Mouse (Mus musculus) small intestine, adult 2 months (tissue): ENCODE measurements around the gene Prmt7. TPM values are rescaled to one million over a fixed set of nuclear protein-coding genes. Genes with fewer than 3 reads are reported as not detected.

Source experiments
- H3K27ac ChIP-seq: fragments of 200-500 bp; 2 replicates; pipeline ENCODE4 v1.5.1; 2012; ENCODE audit warnings: low read depth, low read length, control low read depth, inconsistent platforms; ENCODE audit not compliant: insufficient read depth
- H3K27me3 ChIP-seq: fragments of 200-500 bp; 2 replicates; pipeline ENCODE4 v1.6.1; 2012; ENCODE audit warnings: mild to moderate bottlenecking, moderate library complexity, low read length, inconsistent platforms; ENCODE audit not compliant: control insufficient read depth, insufficient read depth
- H3K36me3 ChIP-seq: fragments of 200-500 bp; 2 replicates; pipeline ENCODE4 v1.6.1; 2012; ENCODE audit warnings: mild to moderate bottlenecking, low read length, control low read depth, inconsistent platforms; ENCODE audit not compliant: control insufficient read depth, insufficient read depth
- H3K4me1 ChIP-seq: fragments of 200-500 bp; 2 replicates; pipeline ENCODE4 v1.6.1; 2012; ENCODE audit warnings: low read length, inconsistent platforms, mixed read lengths; ENCODE audit not compliant: control insufficient read depth, insufficient read depth, insufficient read length
- H3K4me3 ChIP-seq: fragments of 200-500 bp; 2 replicates; pipeline ENCODE4 v1.5.1; 2012; ENCODE audit warnings: low read depth, mild to moderate bottlenecking, control low read depth, inconsistent platforms, low read length, moderate library complexity
- CTCF ChIP-seq: fragments of 200-500 bp; IDR thresholded peaks from 2 replicates; pipeline ENCODE4 v1.5.1; 2012; ENCODE audit warnings: low read depth, mild to moderate bottlenecking, control low read depth, inconsistent platforms, low read length, moderate library complexity, mixed read lengths; ENCODE audit not compliant: insufficient replicate concordance, insufficient read length; ENCODE audit errors: extremely low read depth
- POLR2A ChIP-seq: fragments of 200-500 bp; IDR thresholded peaks from 2 replicates; pipeline ENCODE4 v1.6.1; 2012; ENCODE audit warnings: low read depth, mild to moderate bottlenecking, control low read depth, inconsistent platforms, low read length, moderate library complexity
- WGBS: fragments of 180-500 bp; shearing (Covaris S2); methylation state at CpG from one replicate; pipeline ENCODE4 v1.1.7; 2018; 5-methylcytosine and 5-hydroxymethylcytosine counted together
- polyA plus RNA-seq: library from polyadenylated mRNA; depleted of rRNA; stranded (reverse); fragments of >200 nt; gene quantifications from 2 replicates; pipeline ENCODE4 v1.2.3, GENCODE M21; 2012

Prmt7 gene
- polyA plus RNA-seq, 1 experiment = 11.9 TPM

- TF ChIP-seq CTCF = no peak
- TF ChIP-seq POLR2A = no peak
- WGBS = 12% methylated on average over 2 of the region's 2 CpGs
- no peaks in the 10 kb centered on the region for H3K36me3 ChIP-seq
- H3K27me3 ChIP-seq = no peaks in the 10 kb centered on the region
- H3K4me3 ChIP-seq = no peak overlapping the region
- H3K27ac ChIP-seq = peak overlapping the region; percentile 91
- peaks cover 15% of the 10 kb centered on the region for H3K4me1 ChIP-seq
Measured at GRCm38 (mm10) chr8:106287445-106287844, 76.7 kb downstream of the Prmt7 start.

GRCm38 (mm10) chr8:106288732-106289131, 78.0 kb downstream of the Prmt7 start:
- TF ChIP-seq POLR2A (no peak), CTCF (no peak)
- 5% methylated on average over 3 of the region's 3 CpGs for WGBS
- Histone ChIP-seq H3K27me3 (no peaks in the 10 kb centered on the region), H3K36me3 (no peaks in the 10 kb centered on the region), H3K4me1 (peaks cover 15% of the 10 kb centered on the region), H3K27ac (peak overlapping the region; percentile 52), H3K4me3 (no peak overlapping the region)

DNA sequence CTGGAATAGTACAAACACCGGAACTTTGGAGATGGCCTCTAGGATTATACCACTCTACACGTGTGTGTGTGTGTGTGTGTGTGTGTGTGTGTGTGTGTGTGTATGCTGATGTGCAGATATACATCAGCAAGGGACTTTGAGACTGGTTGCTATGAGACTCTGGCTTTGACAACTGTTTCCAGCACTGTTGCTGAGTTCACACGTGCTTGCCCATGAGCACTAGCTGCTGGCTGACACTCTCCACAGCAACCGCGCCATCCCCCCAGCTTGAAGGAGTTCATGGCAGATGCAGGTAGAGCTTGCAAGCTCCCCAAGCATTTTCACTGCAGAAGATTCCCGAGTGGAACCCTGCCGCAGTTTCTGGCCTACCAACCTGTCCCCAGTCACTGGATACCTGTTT, 78.7 kb downstream of the Prmt7 start:
- TF ChIP-seq POLR2A (no peak), CTCF (no peak)
- 43% methylated on average over 7 of the region's 7 CpGs for WGBS

DNA sequence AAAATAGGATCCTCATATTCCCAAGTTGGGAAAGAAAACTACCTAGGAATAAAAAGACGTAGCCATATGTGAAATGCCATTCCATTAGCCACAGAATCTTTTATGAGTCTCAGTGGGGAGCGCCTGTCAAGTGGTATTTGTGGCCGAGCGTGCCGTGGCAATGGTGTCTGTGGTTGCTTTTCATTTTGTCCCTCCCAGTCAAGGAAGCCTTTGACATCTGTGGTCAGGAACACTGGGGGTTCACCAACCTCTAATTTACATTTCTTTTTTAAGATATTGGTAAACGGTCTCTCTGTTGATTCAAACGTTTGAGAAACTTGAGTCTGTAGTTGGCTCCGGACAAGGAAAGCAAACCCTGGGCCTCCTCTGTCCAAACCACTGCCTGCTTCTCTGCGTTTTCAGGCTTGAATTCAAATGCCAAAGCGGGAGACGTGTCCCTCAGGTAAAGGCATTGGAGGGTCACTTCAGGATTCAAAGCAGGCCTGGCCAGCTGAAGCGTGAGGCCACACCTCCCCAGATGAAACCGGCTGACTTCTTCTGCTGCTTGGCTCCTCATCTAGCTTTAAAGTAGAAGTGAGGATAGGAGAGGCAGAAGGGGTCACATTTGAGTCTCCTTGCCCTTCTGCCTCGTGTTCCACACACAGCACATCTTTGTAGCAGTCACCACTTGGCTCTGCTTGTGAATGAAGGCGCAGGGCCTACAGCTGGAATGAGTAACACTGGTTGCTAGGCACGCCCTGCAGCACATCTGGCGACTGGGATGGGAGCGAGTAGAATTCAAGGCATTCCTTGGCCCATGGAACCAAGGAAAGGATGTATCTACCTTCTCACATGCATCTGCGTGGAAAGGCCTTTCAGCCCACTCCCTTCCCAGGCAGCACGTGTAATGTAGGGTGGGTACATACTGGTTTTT, 82.0 kb downstream of the Prmt7 start:
- Histone ChIP-seq H3K4me1 (peaks cover 15% of the 10 kb centered on the region), H3K4me3 (no peak overlapping the region), H3K36me3 (no peaks in the 10 kb centered on the region), H3K27me3 (no peaks in the 10 kb centered on the region), H3K27ac (no peak overlapping the region)
- TF ChIP-seq POLR2A = no peak
- no peak for TF ChIP-seq CTCF
- WGBS = 79% methylated on average over 20 of the region's 20 CpGs

More for the DNA sequence above, 78.7 kb downstream of the Prmt7 start:
- no peak overlapping the region for H3K4me3 ChIP-seq
- peak overlapping the region; percentile 52; the same call in 1 of the 2 replicates for H3K27ac ChIP-seq
- no peaks in the 10 kb centered on the region for H3K27me3 ChIP-seq
- no peaks in the 10 kb centered on the region for H3K36me3 ChIP-seq
- peaks cover 15% of the 10 kb centered on the region for H3K4me1 ChIP-seq

- H3K27me3 ChIP-seq = no peaks in the 10 kb centered on the region
- H3K27ac ChIP-seq = no peak overlapping the region
- TF ChIP-seq POLR2A = no peak
- TF ChIP-seq CTCF = no peak
- H3K4me3 ChIP-seq = no peak overlapping the region
- 81% methylated on average over 5 of the region's 5 CpGs for WGBS
- H3K4me1 ChIP-seq = peaks cover 2% of the 10 kb centered on the region; the same call in 1 of the 2 replicates
- H3K36me3 ChIP-seq = no peaks in the 10 kb centered on the region
Measured at GRCm38 (mm10) chr8:106298261-106298660, 87.5 kb downstream of the Prmt7 start.

- Histone ChIP-seq H3K27me3 (no peaks in the 10 kb centered on the region), H3K27ac (no peak overlapping the region), H3K4me1 (peaks cover 2% of the 10 kb centered on the region; the same call in 1 of the 2 replicates), H3K36me3 (no peaks in the 10 kb centered on the region), H3K4me3 (no peak overlapping the region)
- 81% methylated on average over 1 of the region's 1 CpGs for WGBS
- TF ChIP-seq POLR2A = no peak
- TF ChIP-seq CTCF = no peak
Measured at GRCm38 (mm10) chr8:106298846-106299245, 88.1 kb downstream of the Prmt7 start.

- no peak overlapping the region for H3K27ac ChIP-seq
- H3K27me3 ChIP-seq = no peaks in the 10 kb centered on the region
- H3K4me3 ChIP-seq = no peak overlapping the region
- peaks cover 7% of the 10 kb centered on the region; the same call in 1 of the 2 replicates for H3K4me1 ChIP-seq
- 93% methylated on average over 3 of the region's 3 CpGs for WGBS
- TF ChIP-seq POLR2A (no peak), CTCF (no peak)
- no peaks in the 10 kb centered on the region for H3K36me3 ChIP-seq
Measured at GRCm38 (mm10) chr8:106299686-106300085, 89.0 kb downstream of the Prmt7 start.
